Mouse (Mus musculus): ENCODE data around the gene Bud31.
A peak's percentile ranks its signal among the peaks of the same experiment; 100 is the strongest.
"Not testable (repeated sequence)": the region's sequence is repeated elsewhere in the genome, so short reads cannot be mapped to it uniquely, and the experiment has no call there.

Bud31 gene

DNA sequence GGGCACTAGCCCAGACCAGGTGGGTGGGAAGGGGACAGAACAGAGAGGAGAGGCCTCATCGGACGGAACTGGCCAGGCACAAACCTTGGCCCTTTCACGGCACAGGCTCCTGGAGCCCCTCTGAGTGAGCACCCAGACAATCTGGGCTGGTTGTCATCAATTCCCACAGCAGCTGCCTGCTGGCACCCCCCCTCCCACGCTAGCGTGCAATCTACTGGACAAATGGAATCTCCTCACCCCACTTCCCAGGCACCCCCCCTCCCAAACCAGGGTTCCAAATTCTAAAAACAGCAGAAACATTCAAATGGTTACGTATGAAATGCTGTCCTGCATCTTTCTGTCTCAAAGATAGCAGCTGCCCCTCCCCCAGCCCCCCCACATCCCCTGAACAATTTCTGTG lies 10.4 kb upstream of the Bud31 start:
- DNase-seq: not testable (repeated sequence)

DNA sequence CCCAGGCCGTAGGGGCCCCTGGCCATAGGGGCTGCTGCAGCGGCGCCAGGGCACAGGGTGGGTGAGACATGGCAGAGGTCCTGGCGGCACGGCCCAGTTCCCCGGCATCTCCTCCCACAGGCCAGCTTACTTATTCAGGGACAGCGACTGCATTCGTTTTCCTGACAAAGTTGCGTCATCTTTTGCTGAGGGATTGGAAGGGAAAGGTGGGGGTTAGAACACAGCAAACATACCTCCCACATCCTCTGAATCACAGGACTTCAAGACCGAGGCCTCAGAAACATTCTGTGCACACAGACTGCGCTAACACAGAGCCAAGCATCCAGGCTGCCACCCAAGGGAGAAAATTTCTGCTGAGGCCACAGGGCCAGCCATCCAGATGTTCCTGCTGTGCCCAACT lies 10.0 kb upstream of the Bud31 start:
- DNase-seq: peak; percentile 95

DNA sequence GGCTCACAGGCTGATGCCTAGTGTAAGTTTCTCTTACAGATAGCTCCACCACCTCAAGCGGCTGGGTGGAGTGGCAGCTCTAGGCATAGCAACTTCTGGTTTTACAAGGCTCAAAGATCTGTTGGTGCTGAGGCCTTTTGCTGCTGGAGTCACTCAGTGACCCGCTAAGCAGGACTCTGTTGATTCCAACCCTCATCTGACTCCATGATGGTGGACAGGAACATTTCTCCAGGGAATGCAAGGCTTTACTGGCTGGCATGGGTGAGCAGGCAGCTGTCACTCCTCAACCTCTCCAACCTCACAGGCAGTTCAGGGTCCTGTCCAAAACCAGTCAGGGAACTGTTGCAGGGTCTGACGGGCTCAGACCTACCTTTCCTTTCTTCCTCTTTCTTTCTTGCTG lies 9.2 kb upstream of the Bud31 start:
- no peak for DNase-seq

DNA sequence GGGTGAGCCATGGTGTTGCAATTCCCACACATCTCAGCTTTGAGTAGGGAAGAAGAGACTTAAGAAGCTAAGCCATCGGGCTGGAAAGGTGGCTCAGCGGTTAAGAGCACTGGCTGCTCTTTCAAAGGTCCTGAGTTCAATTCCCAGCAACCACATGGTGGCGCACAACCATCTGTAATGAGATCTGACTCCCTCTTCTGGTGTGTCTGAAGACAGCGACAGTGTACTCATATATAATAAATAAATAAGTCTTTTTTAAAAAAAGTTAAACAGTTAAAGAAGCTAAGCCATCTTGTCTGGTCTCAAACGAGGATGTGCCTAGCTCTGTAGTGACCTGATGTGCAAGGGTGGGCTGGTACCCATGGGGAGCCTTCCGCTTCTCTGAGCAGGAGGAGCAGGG lies 6.9 kb upstream of the Bud31 start:
- DNase-seq: not testable (repeated sequence)

DNA sequence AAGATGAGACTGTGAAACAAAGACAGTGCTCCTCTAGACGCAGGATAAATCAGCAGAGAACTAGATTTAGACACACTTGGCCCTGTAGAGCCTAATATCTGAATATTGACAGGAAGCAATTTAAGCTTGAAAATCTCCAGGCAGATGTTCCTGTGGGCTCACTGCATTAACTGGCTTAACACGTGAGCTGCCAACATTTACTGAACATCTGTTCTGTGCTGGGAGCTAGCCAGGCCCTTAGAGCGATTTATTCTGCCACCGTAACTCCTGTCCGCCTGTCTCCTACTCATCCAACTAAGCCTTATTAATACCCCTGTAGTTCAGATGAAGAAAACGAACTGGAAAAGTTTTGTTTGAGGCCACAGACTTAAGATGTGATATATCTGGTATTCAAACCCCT lies 1.3 kb upstream of the Bud31 start:
- no peak for DNase-seq

DNA sequence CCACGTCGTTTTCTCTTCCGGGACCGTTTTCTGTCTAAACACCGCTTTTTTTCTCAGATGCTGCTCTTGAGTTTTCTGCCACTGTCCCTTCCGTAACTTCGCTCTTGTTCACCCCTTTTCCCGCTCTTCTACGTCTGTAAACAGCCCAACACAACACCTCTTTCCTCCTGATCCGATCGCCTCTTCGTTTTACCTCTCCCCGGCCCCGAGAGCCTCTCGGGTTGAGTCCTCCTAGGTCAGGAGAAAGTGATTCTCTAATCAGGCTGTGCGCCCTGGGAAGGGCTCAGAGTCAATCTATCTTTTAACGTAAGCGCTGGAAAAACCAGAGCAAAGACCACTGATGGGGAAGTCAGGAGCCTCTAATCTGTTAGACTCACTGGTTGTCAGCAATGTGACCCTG lies 449 bp downstream of the Bud31 start:
- peak; percentile 92 for DNase-seq

DNA sequence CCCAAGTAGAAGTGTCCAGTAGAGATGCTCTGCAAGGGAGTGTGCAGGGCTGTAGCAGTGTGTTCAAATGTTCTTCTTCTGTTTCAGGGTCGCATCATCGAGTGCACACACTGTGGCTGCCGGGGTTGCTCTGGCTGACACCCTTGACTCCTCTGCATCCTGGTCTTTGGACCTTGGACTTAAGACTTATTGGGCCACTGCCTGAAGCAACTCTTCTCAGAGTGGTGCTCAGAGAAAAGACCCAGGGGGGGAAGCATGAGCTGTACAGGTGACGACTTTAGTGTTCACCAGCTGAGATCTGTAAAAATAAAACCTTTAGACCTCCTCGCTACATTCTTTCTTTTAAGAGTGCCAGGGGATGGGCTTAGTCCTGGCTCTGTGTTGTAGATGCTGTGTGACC lies 7.6 kb downstream of the Bud31 start:
- no peak for DNase-seq

DNA sequence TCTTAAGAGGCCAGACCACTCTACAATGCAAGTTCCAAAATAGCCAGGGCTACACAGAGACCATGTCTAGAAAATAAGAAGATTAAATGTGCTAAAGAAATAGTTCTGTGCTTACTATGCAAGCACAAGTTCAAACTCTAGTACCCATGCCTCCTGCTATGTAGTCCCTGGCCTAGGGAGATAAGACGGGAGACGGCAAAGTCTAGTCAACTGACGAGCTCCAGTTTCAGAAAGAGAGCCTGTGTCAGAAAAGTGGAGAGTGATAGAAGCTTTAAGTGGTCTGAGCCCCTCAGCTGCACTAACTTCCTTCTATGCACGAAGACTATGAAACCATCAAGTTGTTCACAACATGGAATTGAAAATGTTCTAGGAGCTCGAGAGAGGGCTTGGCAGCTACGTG lies 9.1 kb downstream of the Bud31 start:
- DNase-seq: no peak

DNA sequence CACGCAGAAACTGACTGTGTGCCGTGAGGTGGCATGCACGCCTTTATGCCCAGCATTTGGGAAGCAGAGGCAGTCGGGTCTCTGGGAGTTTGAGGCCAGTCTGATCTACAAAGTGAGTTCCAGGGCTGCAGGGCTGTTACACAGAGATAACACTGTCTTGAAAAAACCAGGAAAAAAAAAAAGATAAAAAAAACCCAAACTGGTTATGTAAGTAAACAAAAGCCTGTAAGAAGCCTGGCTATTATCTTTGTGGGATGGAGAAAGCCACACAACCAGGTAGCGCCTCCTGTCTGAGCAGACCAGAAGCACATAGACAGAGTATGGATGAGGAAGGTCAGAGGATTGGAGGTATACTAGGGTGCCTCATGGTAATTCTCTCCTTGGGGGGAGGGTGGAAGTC lies 12.5 kb downstream of the Bud31 start:
- DNase-seq: no peak

DNA sequence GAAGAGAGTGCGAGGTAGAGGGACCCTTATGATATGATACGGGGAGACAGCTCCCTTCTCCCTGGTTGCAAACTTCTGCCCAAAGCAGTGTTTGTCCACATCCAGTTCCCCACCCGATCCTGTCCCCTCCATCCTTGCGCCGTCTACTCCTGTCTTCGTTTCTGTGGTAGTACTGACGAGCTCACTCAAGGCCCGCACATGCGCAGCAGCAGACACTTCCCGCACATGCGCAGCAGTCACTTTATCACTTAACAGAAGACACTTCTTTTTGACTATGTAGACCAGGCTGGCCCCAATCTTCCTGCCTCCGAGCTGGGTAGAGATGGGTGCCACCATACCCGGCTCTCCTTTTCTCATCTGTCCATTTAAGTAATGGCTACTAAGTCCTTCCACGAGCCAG lies 21.2 kb downstream of the Bud31 start:
- DNase-seq: no peak

DNA sequence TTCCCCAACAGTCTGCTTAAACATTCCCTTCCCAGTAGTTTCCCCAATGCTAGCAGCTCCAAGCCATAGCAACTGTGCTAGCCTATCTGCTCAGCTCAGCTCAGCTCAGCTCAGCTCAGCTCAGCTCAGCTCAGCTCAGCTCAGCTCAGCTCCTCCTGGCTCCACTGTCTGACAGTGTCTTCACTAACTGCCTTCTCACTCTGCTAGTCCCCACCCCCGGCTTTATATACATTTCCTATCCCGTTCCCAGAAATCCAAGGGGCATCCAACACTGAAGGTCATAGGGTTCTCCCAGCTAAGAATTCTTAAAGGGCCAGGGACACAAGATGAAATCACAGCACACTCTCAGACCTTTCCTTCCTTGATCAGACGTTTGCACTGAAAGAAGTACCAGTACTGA lies 24.5 kb downstream of the Bud31 start:
- peak; percentile 85 for DNase-seq

DNA sequence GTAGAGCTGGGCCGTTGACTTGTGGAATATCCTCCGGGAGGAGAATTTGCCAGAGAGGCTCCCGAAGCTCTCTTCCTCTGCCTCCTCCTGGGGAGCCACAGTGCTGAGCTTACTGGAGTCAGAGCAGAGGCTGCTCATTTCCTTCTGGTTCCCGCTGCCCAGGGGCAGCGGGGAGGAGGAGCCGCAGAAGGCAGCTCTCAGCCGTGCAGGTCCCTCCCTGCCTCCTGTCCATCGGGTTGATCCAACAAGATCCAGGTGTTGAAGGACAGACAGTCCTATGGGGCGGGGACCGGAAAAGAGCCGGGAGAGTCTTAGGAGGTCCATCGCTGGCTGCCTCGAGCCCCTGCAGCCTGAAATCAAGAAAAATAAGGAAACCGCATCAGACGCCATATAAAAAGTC lies 25.0 kb downstream of the Bud31 start:
- peak; percentile 92 for DNase-seq

DNA sequence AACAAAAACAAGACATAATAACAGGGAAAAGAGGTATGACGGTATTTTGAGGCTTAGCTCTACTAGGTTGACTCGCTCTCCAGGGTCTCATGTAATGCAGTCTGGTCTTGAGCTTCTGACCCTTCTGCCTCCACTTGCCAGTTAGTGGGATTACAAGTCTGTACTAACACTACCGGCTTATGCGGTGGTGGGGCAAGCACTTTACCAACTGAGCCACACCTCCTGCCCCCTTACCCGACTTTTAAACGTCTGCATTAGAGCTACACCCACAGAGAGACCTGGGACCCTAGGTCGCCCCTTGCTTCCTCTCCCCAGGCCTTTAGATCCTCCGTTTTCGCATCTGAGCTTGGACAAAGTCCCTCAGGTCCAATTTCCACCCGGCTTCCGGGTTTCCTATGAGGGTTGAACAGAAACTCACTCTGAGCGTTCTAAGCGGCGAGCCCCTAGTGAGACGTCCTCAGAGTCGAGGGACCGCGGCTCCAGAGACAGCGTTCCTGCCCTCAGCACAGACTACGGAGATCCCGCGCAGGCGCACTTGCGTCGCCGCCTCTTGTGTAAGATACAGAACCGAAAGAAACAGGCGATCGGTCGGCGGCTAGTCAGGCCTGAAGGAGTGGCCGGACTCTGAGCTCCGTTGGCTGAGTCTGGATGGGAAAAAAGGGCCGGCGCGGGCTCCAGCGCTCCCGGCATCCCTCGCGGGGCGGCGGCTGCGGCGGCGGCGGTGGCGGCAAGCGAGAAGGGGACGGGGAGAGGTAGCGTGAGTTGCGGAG lies 26.6 kb downstream of the Bud31 start, which contains the start of the genes Ptcd1 and Cpsf4:
Gene Ptcd1, minus strand, starts transcription at position 573 of the 770 bp plus-strand sequence.
Gene Cpsf4, plus strand, starts transcription at position 678 of the 770 bp plus-strand sequence.
- DNase-seq: peak; percentile 100

DNA sequence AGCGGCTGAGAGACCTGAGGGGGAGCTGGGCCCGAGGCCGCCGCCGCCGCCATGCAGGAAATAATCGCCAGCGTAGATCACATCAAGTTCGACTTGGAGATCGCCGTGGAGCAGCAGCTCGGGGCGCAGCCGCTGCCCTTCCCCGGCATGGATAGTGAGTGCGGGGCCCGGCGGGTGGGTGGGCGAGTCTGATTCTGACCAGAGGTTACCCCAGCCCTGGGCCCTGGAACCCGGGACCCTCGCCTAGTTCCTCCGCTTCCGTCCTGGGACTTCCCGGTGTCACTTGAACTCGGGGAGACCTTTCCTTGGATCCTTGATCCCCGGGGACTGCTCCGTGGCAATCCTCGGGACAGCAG lies 27.1 kb downstream of the Bud31 start:
- DNase-seq: no peak

DNA sequence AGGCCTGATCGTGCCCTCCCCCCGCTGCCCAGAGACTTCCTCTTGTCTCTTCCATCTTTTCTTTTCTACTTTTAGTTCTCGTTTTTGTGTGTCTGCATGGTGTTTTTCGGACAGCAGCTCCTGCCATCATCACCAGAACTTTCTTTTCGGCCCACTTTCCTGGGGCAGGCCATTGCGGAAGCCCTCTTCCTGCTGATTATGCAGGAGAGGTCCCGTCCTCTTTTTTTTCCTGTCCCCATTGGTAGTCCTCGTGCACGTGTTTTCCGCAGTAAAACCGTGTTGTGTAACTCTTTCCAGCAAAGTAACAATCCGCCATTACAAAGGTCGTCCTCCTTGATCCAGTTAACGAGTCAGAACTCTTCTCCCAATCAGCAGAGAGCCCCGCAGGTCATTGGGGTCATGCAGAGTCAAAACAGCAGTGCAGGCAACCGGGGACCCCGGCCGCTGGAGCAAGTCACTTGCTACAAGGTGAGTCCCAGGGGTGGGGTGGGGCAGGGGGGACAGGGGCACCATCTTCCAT lies 38.4 kb downstream of the Bud31 start:
- peak; percentile 95 for DNase-seq

DNA sequence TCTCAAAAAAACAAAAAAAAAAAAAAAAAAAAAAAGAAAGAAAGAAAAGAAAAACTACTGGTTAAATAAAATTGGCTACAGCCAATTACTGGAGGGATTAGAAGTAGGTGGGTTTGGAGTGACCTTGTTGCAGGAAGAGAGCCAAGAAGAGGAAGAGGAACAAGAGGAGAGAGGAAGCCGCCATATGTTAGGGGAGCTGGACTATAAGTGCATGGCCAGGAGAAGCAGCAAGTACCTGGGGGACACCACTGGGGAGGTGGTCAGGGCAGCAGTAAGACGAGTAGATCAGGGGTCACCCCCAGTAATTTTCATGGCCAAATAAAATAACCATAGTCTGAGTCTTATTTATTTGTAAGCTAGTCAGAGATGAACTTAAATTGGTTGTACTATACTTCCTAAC lies 45.1 kb downstream of the Bud31 start:
- DNase-seq: peak; percentile 85

DNA sequence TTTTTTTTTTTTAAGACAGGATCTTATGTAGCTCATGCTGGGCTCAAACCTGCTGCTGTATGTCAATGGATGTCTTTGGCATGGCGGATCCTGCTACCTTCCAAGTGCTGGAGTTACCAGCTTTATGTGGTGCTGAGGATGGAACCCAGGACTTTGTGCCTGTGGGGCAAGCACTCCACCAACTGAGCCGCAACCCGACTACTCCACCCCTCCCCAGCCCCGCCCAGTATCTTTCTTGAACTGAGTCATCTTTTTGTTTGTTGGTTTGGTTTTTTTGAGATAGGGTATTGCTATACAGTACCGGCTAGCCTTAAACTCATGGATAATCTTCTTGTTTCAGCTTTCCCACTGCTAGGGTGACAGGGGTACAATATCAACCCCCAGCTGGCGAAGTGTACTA lies 49.3 kb downstream of the Bud31 start:
- DNase-seq: peak; percentile 85

DNA sequence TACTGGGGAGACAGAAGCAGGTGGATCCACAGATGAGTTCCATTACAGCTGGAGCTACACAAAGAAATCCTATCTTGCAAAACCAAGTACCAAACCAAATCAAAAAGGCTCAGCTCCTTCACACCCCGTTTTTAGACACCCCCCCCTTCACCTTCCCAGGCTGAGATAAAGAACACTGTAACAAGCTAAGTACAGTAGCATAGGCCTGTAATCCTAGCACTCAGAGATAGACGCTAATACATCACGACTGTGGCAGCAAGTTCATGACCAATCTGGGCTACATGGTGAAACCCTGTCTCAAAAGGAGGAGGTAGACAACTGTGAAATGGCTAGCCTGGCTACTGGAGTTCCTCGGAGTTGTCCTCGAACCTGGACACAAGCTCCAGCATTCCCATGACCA lies 50.2 kb downstream of the Bud31 start:
- DNase-seq: no peak

DNA sequence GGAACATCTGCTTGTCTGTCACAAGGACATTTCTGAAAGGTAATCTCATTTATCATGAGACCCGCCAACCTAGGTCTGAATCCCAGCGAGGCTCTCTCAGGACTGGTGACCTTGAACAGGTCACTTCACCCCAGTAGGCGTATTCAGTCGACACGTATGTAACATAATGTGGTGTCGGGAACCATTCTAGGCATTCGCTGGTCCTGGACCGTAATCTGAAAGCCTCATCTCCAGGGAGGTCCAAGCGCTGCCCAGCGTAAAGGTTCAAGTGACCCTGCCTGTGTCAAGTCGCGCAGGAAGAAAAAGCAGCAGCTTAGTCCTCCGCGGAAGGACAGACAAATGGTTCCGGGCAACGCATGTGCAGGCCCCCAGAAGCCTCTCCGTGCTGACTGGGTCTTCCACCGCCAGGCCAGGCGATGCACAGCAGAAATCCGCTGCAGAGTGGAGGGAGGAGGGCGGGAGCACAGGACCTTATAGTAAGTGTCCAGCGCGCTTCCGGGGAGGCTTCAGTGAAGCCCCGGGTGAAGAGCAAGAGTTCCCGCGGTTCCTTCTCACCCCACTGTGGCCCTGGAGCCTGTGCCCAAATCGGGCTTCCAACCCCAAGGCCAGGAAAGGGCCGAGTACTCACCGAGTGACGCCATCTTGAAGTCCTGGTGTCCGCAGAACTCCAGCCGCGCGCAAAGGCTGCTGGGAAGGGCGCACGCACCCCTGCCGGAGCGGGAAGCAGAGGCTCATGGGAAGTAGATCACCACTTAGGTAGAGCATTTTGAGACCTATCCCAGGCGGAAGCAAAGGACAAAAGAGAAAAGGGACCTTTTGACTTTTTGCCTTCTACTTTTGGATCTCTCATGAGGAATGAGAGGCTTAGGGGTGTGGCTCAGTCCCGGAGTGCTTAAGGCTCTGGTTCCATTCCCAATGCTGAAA lies 51.0 kb downstream of the Bud31 start:
- DNase-seq: peak; percentile 99

DNA sequence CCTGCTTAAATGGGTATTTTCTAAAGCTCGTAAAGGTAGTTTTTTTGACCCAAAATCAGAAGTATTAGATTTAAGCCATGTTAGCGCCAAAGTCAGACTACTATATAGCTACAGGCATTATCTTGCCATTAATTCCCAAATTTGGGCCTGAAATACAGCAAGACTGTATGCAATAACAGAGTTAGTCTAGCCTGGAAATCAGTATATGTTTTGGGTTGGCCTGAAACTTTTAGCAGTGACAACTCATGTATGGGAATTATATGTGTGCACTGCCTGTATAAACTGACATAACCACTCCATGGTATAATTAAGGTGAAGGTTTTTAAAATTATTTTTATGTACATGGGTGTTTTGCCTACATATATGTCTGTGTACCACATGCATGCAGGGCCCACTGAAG lies 51.8 kb downstream of the Bud31 start, which contains the start of gene Atp5j2:
Gene Atp5j2, minus strand, starts transcription at position 101 of the 400 bp plus-strand sequence.
- no peak for DNase-seq

Data from heart, adult 11 months (tissue).